Mouse (Mus musculus): ENCODE measurements at regions not wholly inside any gene's neighbourhood (a gene's known extent, or its start where the extent isn't known, plus 50 kb on each side); places are given as distances from the start of the nearest gene placed in this dataset.

GRCm38 (mm10) chr7:37259293-37259692, 514.1 kb downstream of the Zfp536 start:
- TF ChIP-seq CTCF (IDR thresholded peaks at IDR 0.05; ENCODE audit: borderline replicate concordance, insufficient read depth, low read depth, low read length) (no peak), POLR2A (IDR thresholded peaks at IDR 0.05; ENCODE audit: borderline replicate concordance, insufficient read depth, low read length) (no peak)

All from cerebellum, adult 2 months (tissue).